Mouse (Mus musculus) yolk sac, embryonic 10.5 days (tissue): ENCODE measurements around the gene Tsga13.
A peak's percentile ranks its signal among the peaks of the same experiment; 100 is the strongest.

Source experiments
- DNase-seq: peaks from one replicate; pipeline ENCODE4 v3.0.0-alpha.2; 2017; ENCODE audit warnings: low spot score

The Tsga13 gene

GRCm38 (mm10) chr6:30865031-30865678 is 50.2 kb downstream of the Tsga13 start:
- no peak for DNase-seq

GRCm38 (mm10) chr6:30855956-30856355 is 59.4 kb downstream of the Tsga13 start:
- no peak for DNase-seq

GRCm38 (mm10) chr6:30855205-30855604 is 60.2 kb downstream of the Tsga13 start:
- peak; percentile 8 for DNase-seq

- no peak for DNase-seq
Measured at GRCm38 (mm10) chr6:30849818-30850217, 65.6 kb downstream of the Tsga13 start.
